Mouse (Mus musculus): ENCODE results near the gene Strada.

DNA sequence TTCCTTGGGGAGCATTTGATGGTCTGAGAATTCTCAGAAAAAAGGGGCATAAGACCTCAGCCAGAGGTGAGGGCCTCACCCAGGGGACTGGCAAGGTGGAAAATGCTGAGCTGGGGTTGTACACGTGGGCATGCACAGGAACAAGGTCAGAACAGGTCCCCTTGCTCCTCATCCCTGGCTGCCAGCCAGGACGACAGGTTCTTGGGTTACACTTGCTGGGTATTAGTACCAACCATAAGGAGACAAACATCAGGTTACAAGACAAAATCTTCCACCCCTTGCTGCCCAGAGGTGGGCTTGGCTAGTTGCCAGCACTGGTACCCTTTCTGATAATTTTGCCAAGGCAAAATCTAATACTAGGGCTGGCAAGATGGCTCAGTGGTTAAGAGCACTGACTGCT is 39.7 kb downstream of the Strada start:
- TF ChIP-seq CTCF (IDR thresholded peaks at IDR 0.05; ENCODE audit: low read depth) (no peak), EP300 (optimal IDR thresholded peaks at IDR 0.05) (no peak)

Data from stomach, postnatal 0 days (tissue).